Mouse (Mus musculus) megakaryocyte progenitor cell, adult 5-6 weeks (primary cell): ENCODE results near the gene Enc1. TPM values are rescaled to one million over a fixed set of nuclear protein-coding genes. Genes with fewer than 3 reads are reported as not detected.

ENCODE experiments used
- ATAC-seq: replicated peaks from 2 replicates; pipeline ENCODE4 v1.8.0; 2016; ENCODE audit warnings: mild to moderate bottlenecking, moderate TSS enrichment, inconsistent platforms; ENCODE audit not compliant: poor library complexity
- total RNA-seq, 2 experiments: library from RNA; stranded (forward) in 1 of 2; stranded (reverse) in 1 of 2; fragments of 157-497, 149-512 nt in 1 of 2; fragments of 200-1000 nt in 1 of 2; gene quantifications; 2 replicates each; pipeline versions ENCODE4 v1.2.3 to v1.2.4; 2015 to 2017

The Enc1 gene
- total RNA-seq, 2 experiments from 2014 or later: 2.5 to 4.0 TPM

DNA sequence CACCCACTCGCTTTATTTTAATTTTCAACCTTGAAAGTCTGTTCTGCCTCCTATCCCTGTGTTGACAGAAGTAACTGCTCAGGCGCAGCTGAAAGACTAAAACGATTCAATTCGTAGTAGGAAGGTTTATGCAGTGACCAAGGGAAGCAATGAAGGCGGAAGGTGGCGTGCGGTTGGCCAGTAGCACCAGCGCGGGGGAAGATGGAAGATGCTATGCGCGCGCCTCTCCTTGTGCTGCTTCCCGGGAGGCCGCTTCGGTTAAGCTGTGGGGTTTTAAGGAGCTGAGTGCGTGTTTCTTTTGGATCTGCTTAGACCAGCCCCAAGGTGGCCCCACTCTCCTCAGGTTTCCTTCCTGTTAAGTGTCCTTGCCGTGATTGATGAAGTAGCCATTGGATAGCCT lies 15.8 kb upstream of the Enc1 start:
- no peak for ATAC-seq

- no peak for ATAC-seq
Observed at GRCm38 (mm10) chr13:97227795-97228194, 13.1 kb upstream of the Enc1 start.

GRCm38 (mm10) chr13:97230101-97230500 lies 10.8 kb upstream of the Enc1 start:
- ATAC-seq: no peak

DNA sequence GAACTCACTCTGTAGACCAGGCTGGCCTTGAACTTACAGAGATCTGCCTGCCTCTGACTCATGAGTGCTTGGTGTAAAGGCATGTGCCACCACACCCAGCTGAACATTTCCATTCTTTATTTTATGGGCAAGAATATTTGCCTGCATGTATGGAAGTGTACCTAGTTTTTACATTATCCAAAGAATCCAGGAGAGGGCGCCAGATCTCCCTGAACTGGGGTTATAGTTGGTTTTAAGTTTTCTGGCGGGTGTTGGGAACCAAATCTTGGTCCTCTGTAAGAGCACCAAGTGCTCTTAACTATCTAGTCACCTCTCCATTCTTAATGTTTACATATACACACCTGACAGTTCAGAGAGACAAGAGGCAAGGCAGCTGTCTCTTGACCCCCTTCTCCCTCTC lies 7.8 kb upstream of the Enc1 start:
- peak; percentile 33 for ATAC-seq

DNA sequence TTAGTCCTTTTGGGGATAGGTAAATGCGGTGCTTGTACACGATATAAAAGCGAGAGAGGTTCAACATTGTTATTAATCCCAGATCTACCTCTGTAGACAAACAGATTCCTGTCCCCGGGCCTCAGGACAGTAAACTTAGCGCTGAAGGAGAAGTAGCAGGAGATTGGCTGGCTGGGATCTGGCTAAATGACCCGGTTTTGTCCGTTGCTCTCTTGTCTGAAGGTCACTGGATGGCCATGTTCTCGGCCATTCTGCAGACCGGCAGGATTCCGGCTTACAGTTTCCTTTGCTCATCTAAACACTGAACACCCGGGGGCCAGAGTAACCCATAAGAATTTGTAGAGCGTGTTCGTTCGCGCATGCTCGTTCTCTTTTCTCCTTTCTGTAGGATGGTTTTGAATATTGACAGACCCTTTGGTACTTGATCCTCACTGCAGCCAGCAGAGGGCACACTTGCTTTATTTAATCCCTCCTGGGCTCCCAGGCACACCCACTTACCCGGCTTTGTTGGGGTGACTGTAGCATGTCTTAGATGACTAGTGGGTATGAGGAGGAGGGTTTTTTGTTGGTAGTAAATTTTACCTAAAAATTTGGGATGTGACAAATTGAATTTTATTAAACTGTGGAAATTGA lies 6.0 kb upstream of the Enc1 start:
- peak; percentile 89 for ATAC-seq

GRCm38 (mm10) chr13:97235911-97236310 lies 5.0 kb upstream of the Enc1 start:
- no peak for ATAC-seq

- no peak for ATAC-seq
Observed at GRCm38 (mm10) chr13:97237700-97238099, 3.2 kb upstream of the Enc1 start.

- ATAC-seq: no peak
Observed at GRCm38 (mm10) chr13:97238181-97238981, 2.5 kb upstream of the Enc1 start.

GRCm38 (mm10) chr13:97239343-97240180 lies 1.3 kb upstream of the Enc1 start:
- peak; percentile 38 for ATAC-seq

DNA sequence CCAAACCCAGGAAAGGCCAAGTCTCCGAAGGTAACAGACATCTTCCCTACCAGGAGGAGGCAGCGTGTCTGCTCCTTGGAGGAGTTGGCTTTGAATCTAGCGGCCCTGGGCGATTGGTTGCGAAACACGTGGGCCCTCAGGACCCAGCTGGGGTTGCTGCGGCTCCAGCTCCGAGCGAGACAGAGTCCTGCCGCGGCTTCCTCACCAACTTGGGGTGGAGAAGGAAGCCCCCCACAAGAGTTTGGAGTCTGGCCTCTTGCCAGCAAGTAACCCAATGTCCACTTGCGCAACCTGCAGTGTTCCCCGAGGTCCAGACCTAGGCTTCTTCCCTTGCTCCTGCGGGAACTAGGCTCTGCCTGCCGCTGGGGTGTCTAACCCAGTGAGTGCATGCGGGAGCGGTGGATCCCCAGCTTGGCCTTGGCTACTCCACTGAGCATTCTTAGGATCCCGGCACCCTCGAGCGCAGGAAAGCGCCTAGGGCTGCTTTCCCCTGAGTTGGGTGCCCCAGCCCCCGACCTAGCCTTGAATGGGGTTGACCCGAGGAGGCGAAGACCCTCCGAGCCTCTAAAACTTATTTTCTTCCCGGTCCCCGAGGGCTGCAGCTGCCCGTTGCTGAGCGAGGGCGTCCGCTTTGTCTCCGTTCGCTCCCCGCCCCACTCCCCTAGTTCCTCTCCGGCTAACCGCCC lies 483 bp upstream of the Enc1 start:
- ATAC-seq: peak; percentile 68

GRCm38 (mm10) chr13:97241787-97242280 lies 929 bp downstream of the Enc1 start:
- no peak for ATAC-seq

GRCm38 (mm10) chr13:97242716-97243115 lies 1.8 kb downstream of the Enc1 start:
- no peak for ATAC-seq

GRCm38 (mm10) chr13:97243962-97244711 lies 3.2 kb downstream of the Enc1 start:
- ATAC-seq: no peak

- no peak for ATAC-seq
Observed at GRCm38 (mm10) chr13:97244712-97245105, 3.8 kb downstream of the Enc1 start.

- ATAC-seq: no peak
Observed at GRCm38 (mm10) chr13:97245157-97245556, 4.3 kb downstream of the Enc1 start.

DNA sequence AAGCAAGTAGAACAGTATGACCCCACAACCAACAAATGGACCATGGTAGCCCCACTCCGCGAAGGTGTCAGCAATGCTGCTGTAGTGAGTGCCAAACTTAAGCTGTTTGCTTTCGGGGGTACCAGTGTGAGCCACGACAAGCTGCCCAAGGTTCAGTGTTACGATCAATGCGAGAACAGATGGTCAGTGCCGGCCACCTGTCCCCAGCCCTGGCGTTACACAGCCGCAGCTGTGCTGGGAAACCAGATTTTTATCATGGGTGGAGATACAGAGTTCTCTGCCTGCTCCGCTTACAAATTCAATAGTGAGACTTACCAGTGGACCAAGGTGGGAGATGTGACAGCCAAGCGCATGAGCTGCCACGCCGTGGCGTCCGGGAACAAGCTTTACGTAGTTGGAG lies 5.3 kb downstream of the Enc1 start:
- ATAC-seq: no peak

- no peak for ATAC-seq
Observed at GRCm38 (mm10) chr13:97247754-97248153, 6.8 kb downstream of the Enc1 start.

- ATAC-seq: no peak
Observed at GRCm38 (mm10) chr13:97249051-97249461, 8.2 kb downstream of the Enc1 start.

DNA sequence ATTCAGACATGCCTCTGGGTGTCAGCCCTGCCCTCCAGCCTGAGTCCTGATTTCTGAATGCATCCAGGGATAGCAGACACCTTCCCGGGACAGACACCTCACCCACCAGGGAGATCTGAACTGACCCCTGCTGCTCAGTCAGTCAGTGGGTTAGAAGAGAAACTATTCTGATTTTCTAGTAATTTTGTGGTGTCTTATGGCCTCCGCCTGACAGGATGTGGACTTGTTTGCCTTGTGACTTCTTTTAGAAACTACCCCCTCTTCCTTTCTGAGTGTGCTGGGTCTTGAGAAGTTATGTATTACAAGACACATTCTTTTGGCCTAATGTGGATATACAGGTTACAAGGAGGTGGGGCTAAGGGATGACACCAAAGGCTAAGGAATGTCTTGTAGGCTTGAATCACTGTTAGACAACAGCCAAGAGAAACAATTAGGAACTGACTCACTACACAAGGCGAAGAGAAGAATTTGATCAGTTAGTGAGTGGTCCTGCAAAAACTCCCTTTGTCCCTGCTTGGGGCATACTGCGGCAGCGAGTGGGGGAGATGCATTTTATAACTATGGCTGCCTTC lies 8.7 kb downstream of the Enc1 start:
- no peak for ATAC-seq

DNA sequence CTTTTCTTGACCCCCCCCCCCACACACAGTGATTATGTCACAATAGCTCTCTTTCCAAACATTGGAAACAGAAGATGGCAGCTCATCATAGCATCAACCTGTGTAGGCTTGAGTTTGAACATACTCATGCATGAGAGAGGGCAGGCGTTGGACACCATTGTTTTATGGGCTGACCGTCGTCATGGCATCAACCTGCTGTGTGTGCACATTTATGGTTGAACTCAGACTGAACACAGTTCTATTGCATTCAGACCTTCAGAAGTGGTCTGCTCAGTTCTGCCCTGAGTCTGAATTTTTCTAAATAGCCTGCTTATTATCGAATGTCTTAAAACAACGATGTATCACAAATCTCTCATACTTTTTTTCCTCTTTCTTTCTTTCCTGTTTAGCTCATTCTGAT lies 9.2 kb downstream of the Enc1 start:
- no peak for ATAC-seq
